Comparison of ENCODE assay signal across 10 mouse cellular contexts in the genomic region with DNA sequence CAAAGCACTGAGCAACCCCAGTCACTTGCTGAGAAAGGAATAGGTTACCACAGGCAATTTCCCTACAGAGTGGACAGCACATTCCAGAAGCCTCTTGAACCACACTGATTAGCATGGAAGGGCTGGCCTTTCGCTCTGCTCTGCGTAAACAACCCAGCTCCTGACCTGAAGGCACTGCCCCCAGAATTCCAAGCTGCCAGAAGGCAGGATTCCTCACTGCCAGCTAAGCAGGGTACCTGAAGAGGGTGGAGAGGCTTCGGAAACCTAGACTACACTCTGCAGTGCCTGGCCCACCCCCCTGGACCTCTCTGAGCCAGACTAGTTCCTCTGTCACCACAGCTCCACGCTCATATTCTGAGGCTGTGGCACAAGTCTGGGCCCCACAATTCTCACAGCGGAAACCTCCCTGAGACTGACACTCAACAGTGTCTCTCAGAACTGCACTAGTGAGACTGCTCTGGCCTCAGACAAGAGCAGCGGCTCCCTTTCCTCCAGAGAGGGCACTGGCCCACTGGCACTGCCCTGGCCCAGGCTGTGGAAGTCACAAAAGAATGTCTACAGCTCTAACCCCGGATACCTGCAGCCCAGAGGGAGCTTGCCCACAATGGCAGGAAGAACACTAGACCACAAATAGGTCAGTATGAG. TPM values are rescaled to one million over a fixed set of nuclear protein-coding genes. Genes with fewer than 3 reads are reported as not detected.
A peak's percentile ranks its signal among the peaks of the same experiment; 100 is the strongest.
DNase-seq lines count a peak whose midpoint lies in the region; ATAC-seq lines count a peak whose summit lies in the region.
"Had no signal": no experiment of that assay in that cellular context is flagged by ENCODE, and none has a peak within 500 bp of the region (broad histone marks: within the 10 kb centered on the region; RNA-seq: fewer than 3 reads in every experiment).

No protein-coding gene starts in this region.

- H3K27ac ChIP-seq in heart, embryonic 15.5 days: peak overlapping the region; percentile 86
- H3K27ac ChIP-seq: neural tube, embryonic 13.5 days had no signal

- H3K9ac ChIP-seq in heart, embryonic 15.5 days: peak overlapping the region; percentile 16; the same call in 1 of the 2 replicates
- H3K9ac ChIP-seq: neural tube, embryonic 13.5 days had no signal

- no peaks in the 10 kb centered on the region for H3K9me3 ChIP-seq in heart, embryonic 15.5 days (replicated peaks)
- H3K9me3 ChIP-seq: neural tube, embryonic 13.5 days had no signal

- peaks cover 63% of the 10 kb centered on the region for H3K4me1 ChIP-seq in heart, embryonic 15.5 days (replicated peaks)

- no peak overlapping the region for H3K4me3 ChIP-seq in heart, embryonic 15.5 days
- H3K4me3 ChIP-seq: neural tube, embryonic 13.5 days had no signal

- no peaks in the 10 kb centered on the region for H3K36me3 ChIP-seq in heart, embryonic 15.5 days
- H3K36me3 ChIP-seq: neural tube, embryonic 13.5 days had no signal

- H3K4me2 ChIP-seq in heart, embryonic 15.5 days: peak overlapping the region; percentile 24; the same call in 1 of the 2 replicates
- H3K4me2 ChIP-seq: neural tube, embryonic 13.5 days had no signal

- ATAC-seq in heart, embryonic 15.5 days (replicated peaks; ENCODE audit: insufficient number of reproducible peaks, insufficient read depth, low FRiP score, low read depth): peak; percentile 32; the same call in 1 of the 2 replicates
- ATAC-seq in megakaryocyte-erythroid progenitor cell, adult 5-6 weeks (replicated peaks; ENCODE audit: low FRiP score, low TSS enrichment, poor library complexity, severe bottlenecking): no peak

- 25% methylated on average over 7 of the region's 7 CpGs for WGBS in heart, embryonic 15.5 days

- peak; percentile 95 for DNase-seq in heart, adult 11 months
- no peak for DNase-seq in heart, adult 9 months (ENCODE audit: low spot score in 2 of 2)
- DNase-seq in kidney, postnatal 4 days: peak; percentile 64 to 80
- DNase-seq in lung, postnatal 4 days: peak; percentile 57 to 82
- DNase-seq in layer of hippocampus, postnatal 25 days (ENCODE audit: extremely low spot score in 1 of 2, low spot score in 1 of 2): no peak
- DNase-seq in testis, postnatal 14 days (ENCODE audit: low spot score): no peak
- DNase-seq: B cell, adult 2 months had no signal

- no peaks in the 10 kb centered on the region for H3K27me3 ChIP-seq in heart, embryonic 15.5 days

RNA-seq across cellular contexts. Expression of gene Piezo1, which starts 24.5 kb away (rescaled TPM):
- polyA plus RNA-seq in heart, embryonic 15.5 days (2015; fragmentation: Nextera tagmentation; extraction: Ambion mirVana): 11.5 and 13.9 TPM in 2 replicates
- 84.0 and 93.5 TPM in 2 replicates for total RNA-seq in megakaryocyte-erythroid progenitor cell, adult 5-6 weeks (2014; fragmentation: Nextera tagmentation)
- total RNA-seq in megakaryocyte-erythroid progenitor cell, adult 5-6 weeks (2017): 31.1 and 31.5 TPM in 2 replicates
- total RNA-seq in layer of hippocampus, postnatal 25 days (2021): 1 to 10 TPM; 3.6 to 5.7 TPM

RNA-seq across cellular contexts. Expression of gene Cdt1, which starts 41.2 kb away (rescaled TPM):
- polyA plus RNA-seq in heart, embryonic 15.5 days (2015; fragmentation: Nextera tagmentation; extraction: Ambion mirVana): 24.5 and 28.4 TPM in 2 replicates
- total RNA-seq in megakaryocyte-erythroid progenitor cell, adult 5-6 weeks (2014; fragmentation: Nextera tagmentation): 133 and 150 TPM in 2 replicates
- 34.5 and 70.6 TPM in 2 replicates for total RNA-seq in megakaryocyte-erythroid progenitor cell, adult 5-6 weeks (2017)
- total RNA-seq in layer of hippocampus, postnatal 25 days (2021): 1 to 10 TPM; 1.1 to 1.6 TPM

RNA-seq across cellular contexts. Expression of gene Aprt, which starts 50.1 kb away (rescaled TPM):
- 163 and 208 TPM in 2 replicates for polyA plus RNA-seq in heart, embryonic 15.5 days (2015; fragmentation: Nextera tagmentation; extraction: Ambion mirVana)
- 228 and 254 TPM in 2 replicates for total RNA-seq in megakaryocyte-erythroid progenitor cell, adult 5-6 weeks (2014; fragmentation: Nextera tagmentation)
- total RNA-seq in megakaryocyte-erythroid progenitor cell, adult 5-6 weeks (2017): 55.1 and 106 TPM in 2 replicates
- total RNA-seq in layer of hippocampus, postnatal 25 days (2021): 10 to 100 TPM; 62.5 to 69.6 TPM

RNA-seq across cellular contexts. Expression of gene Ctu2, which starts 50.7 kb away (rescaled TPM):
- polyA plus RNA-seq in heart, embryonic 15.5 days (2015; fragmentation: Nextera tagmentation; extraction: Ambion mirVana): 23.0 and 25.6 TPM in 2 replicates
- 16.4 and 31.6 TPM in 2 replicates for total RNA-seq in megakaryocyte-erythroid progenitor cell, adult 5-6 weeks (2014; fragmentation: Nextera tagmentation)
- total RNA-seq in megakaryocyte-erythroid progenitor cell, adult 5-6 weeks (2017): 14.8 and 15.7 TPM in 2 replicates
- 10 to 100 TPM; 22.1 to 22.2 TPM for total RNA-seq in layer of hippocampus, postnatal 25 days (2021)

RNA-seq across cellular contexts. Expression of gene Rnf166, which starts 50.8 kb away (rescaled TPM):
- polyA plus RNA-seq in heart, embryonic 15.5 days (2015; fragmentation: Nextera tagmentation; extraction: Ambion mirVana): 37.0 and 44.4 TPM in 2 replicates
- total RNA-seq in megakaryocyte-erythroid progenitor cell, adult 5-6 weeks (2014; fragmentation: Nextera tagmentation): 33.2 and 37.2 TPM in 2 replicates
- total RNA-seq in megakaryocyte-erythroid progenitor cell, adult 5-6 weeks (2017): 23.7 and 40.2 TPM in 2 replicates
- total RNA-seq in layer of hippocampus, postnatal 25 days (2021): 10 to 100 TPM; 26.0 to 35.0 TPM

Comparison
In these comparisons a context has a peak if more than half of its experiments do, and no peak if none do; other contexts are left out.
1. DNase-seq: peak in heart, adult 11 months (single experiment), kidney, postnatal 4 days (2 of 2) and lung, postnatal 4 days (2 of 2); none in heart, adult 9 months (0 of 2), layer of hippocampus, postnatal 25 days (0 of 2) and testis, postnatal 14 days (single experiment).
2. RNA of gene Piezo1, which starts 24.5 kb away (total RNA-seq): 31.1 to 93.5 TPM in megakaryocyte-erythroid progenitor cell, adult 5-6 weeks; 3.6 to 5.7 TPM in layer of hippocampus, postnatal 25 days; every median in the first group is over 4 times any median in the second.
3. RNA of gene Cdt1, which starts 41.2 kb away (total RNA-seq): 34.5 to 150 TPM in megakaryocyte-erythroid progenitor cell, adult 5-6 weeks; 1.1 to 1.6 TPM in layer of hippocampus, postnatal 25 days; every median in the first group is over 10 times any median in the second.